Mouse (Mus musculus): Measurements from ENCODE around the gene Ints7.

Gene Ints7

DNA sequence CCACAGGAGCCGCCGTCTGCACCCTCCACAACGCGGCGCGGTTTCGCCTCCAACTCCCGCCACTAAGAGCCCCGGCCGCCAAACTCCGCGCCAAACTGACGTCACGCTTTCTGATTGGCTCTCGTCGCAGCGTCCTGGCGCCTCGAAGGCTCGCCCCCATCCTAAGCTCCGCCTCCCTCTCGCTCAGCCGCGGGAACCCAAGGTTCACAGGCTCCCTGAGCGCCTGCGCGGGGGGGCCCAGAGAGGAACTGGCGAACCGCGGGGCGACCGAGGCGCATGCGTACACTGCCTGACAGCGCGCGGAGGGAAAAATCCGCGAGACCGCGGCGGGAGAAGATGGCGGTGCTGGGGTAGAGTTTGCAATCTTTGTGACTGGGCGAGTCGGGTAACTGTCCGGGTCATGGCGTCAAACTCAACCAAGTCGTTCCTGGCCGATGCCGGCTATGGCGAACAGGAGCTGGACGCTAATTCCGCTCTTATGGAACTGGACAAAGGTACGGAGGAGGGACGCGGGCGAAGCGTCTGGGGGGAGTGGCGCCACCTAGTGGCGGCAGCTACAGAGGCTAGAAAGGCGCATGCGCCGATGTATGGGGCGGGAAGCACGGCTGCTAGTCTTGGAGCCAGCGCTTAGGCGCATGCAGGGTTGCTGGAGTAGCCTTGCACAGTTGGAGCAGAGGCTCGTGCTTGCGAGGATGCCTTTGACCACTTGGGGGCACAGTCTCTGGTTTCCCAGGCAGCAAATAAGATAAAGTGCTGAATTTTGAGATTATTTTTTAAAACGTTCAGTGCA, at the start of gene Ints7, which contains the start of gene Dtl:
TSS of gene Ints7 (plus strand) at position 179 of the 790 bp plus-strand sequence.
TSS of gene Dtl (minus strand) at position 87 of the 790 bp plus-strand sequence.
- DNase-seq (ENCODE audit: extremely low spot score, low read depth, low spot score): peak; percentile 93

DNA sequence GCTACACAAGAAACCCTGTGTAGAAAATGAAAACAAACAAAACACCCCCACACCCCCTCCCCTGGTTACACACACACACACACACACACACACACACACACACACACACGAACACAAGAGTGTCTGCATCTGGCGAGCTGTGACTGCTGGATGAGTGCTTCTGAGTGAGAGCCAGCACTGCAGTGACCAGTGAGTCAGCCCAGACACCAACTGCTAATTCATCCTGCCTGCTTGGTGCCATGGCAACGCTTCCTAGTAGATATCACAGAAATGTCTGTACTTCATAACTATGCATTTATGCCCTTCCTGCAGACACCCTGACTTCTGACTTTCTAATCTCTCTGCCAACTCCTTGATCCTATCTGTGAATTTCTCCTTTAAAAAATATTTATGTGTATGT, 48.3 kb upstream of the Ints7 start:
- DNase-seq (ENCODE audit: extremely low spot score, low read depth, low spot score): no peak

GRCm38 (mm10) chr1:191527921-191528612, 47.4 kb upstream of the Ints7 start:
- no peak for DNase-seq (ENCODE audit: extremely low spot score, low read depth, low spot score)

DNA sequence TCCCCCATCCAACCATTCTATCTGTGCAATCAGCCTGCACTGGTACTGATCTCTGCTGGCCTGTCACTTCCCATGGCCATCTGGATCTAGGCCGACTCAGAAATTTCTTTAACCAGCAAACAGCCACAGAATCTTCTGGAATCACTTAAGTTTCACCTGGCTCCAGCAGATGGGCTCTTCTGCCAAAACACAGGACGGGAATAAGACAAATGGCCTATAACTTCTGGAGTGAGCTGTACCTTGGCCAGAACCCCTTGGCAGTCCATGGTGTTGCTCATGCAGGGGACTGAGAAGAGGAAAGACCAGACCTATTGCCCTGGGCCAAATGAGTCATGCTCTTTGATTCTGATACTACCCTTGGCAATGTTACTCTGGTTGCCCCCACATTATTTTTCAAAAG, 46.0 kb upstream of the Ints7 start:
- DNase-seq (ENCODE audit: extremely low spot score, low read depth, low spot score): no peak

DNA sequence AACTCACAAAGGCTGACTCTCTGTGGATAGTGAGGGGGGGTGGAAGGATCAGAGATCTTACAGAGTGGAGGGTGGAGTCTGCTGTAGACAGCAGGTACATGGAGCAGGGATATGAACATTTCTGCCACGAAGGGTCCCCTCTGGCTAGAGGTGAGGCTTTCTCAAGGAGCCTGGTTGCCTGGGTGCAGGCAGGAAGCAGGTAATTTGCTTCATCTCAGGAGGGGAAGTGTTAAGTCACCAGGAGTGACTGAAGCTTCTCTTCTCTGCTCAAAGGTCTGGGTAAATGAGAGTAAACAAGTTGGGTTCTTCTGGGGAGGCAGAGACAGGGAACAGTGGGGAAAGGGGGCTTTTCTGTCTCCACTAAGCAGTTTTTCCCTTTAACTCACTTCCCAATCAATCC, 44.4 kb upstream of the Ints7 start:
- DNase-seq (ENCODE audit: extremely low spot score, low read depth, low spot score): no peak

- no peak for DNase-seq (ENCODE audit: extremely low spot score, low read depth, low spot score)
These were observed 40.5 kb upstream of the Ints7 start for GRCm38 (mm10) chr1:191534896-191535295.

GRCm38 (mm10) chr1:191540300-191540699, 35.1 kb upstream of the Ints7 start:
- no peak for DNase-seq (ENCODE audit: extremely low spot score, low read depth, low spot score)

DNA sequence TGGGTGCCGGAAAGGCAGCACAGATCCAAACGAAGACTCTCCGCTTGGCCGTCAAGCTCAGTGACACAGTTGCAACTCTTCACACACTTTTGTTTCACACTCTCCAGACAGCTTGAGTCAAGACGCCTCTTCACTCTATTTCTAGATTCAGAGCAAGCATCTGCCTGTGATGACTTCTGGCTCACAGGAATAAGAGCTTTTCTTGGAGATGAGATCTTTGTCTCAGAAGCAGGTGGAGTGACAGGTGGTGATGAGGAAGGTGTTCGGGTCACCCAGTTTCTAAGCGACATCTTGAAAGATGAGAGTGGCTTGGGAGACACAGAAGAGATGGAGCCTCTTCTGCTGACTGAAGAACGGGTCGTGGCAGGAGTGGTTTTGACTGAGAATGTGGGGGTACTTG, 34.4 kb upstream of the Ints7 start:
- DNase-seq (ENCODE audit: extremely low spot score, low read depth, low spot score): no peak

DNA sequence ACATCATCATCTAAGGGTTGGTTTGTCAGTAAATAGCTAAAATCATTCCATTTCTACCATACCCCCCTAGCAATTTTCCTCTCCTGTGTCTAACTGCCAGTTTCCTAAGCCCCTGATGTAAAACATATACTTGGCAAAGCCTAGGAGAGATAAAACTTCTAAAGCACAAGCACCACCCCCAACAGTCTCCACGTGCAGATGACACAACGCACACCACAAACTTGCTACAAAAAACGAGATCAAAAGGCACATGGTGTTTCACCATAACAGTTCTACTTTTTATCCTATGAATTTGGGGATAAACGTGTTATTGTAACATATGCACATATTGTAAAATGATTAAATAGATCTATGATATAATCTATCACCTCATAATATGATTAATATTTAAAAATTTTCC, 33.8 kb upstream of the Ints7 start:
- no peak for DNase-seq (ENCODE audit: extremely low spot score, low read depth, low spot score)

GRCm38 (mm10) chr1:191543747-191544146, 31.7 kb upstream of the Ints7 start:
- no peak for DNase-seq (ENCODE audit: extremely low spot score, low read depth, low spot score)

DNA sequence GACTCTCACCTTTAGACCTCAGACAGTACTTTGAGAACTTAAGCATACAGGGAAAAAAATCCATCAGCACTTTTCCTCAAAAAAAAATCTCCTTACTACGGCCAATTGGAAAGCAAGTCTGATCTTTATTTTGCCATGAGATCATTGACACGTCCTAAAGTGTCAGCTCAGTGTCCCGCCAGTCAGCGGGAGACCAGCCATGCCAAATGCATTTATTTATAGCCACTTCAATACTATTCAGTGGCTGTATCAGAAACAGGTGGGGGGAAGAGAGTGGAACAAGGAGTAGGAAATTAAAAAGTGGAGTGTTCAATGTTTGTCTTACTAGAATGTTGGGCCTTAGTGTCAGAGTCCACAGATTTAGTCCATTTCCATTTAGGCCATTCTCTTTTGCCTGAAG, 24.6 kb upstream of the Ints7 start:
- no peak for DNase-seq (ENCODE audit: extremely low spot score, low read depth, low spot score)

DNA sequence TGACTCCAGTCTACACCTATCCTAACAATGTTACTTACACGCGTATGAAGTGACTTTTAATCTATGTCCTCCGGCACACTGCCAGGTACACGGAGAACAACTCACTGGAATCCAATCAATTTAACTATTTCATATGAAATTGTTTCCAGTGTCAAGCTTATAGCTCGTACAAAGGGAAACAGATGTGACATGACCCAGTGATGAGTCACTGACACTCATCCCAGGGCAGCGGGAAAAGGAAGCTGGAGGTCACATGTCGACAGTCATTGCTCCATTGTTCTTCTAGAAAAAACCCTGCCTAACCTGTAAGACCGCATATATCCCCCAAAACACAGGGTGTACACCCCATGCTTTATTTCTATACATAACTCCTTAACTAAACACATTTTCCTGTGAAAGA, 18.3 kb upstream of the Ints7 start:
- no peak for DNase-seq (ENCODE audit: extremely low spot score, low read depth, low spot score)

- no peak for DNase-seq (ENCODE audit: extremely low spot score, low read depth, low spot score)
These were observed 15.7 kb upstream of the Ints7 start for GRCm38 (mm10) chr1:191559779-191560178.

DNA sequence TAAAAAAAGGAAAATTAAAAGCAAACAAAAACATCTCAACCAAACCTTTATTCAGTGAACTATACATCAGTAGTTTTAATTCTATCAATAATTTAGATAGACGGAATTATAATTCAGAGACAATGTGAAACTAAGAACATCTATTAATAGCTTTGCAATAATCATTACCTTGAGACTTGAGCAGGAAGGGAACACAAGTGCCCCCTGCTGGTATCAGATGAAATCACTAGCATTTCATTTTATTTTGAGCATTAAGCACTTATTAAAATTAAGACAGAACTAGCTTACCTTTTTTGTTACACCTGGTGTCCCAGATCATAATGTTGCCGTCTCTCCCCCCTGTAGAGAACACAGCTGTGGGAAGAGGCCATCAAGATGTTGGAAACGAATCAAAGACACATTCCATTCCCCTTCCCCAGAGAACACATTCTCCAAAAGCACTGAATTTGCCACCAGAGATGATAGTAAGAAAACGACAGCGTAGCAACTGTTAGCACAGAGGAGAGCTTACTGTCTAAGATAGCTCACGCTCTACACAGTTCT, 12.5 kb upstream of the Ints7 start:
- peak; percentile 12 for DNase-seq (ENCODE audit: extremely low spot score, low read depth, low spot score)

- no peak for DNase-seq (ENCODE audit: extremely low spot score, low read depth, low spot score)
These were observed 7.6 kb upstream of the Ints7 start for GRCm38 (mm10) chr1:191567859-191568258.

DNA sequence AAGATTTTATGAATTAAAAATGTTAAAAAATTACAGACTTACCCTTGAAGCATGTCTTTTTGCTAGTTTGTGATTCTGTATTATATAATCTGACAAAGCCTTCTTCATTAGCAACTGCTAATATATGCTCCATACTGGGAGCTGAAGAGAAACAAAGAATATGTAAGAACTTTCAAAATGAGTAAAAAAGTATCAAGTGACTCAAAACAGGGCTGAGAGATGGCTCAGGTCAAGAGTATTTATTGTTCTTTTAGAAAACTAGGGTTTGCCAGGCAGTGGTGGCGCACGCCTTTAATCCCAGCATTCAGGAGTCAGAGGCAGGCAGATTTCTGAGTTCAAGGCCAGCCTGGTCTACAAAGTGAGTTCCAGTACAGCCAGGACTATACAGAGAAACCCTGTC, 5.8 kb upstream of the Ints7 start:
- DNase-seq (ENCODE audit: extremely low spot score, low read depth, low spot score): no peak

- DNase-seq (ENCODE audit: extremely low spot score, low read depth, low spot score): no peak
These were observed 5.0 kb upstream of the Ints7 start for GRCm38 (mm10) chr1:191570415-191570814.

- peak; percentile 5 for DNase-seq (ENCODE audit: extremely low spot score, low read depth, low spot score)
These were observed 1.4 kb upstream of the Ints7 start for GRCm38 (mm10) chr1:191573906-191574639.

DNA sequence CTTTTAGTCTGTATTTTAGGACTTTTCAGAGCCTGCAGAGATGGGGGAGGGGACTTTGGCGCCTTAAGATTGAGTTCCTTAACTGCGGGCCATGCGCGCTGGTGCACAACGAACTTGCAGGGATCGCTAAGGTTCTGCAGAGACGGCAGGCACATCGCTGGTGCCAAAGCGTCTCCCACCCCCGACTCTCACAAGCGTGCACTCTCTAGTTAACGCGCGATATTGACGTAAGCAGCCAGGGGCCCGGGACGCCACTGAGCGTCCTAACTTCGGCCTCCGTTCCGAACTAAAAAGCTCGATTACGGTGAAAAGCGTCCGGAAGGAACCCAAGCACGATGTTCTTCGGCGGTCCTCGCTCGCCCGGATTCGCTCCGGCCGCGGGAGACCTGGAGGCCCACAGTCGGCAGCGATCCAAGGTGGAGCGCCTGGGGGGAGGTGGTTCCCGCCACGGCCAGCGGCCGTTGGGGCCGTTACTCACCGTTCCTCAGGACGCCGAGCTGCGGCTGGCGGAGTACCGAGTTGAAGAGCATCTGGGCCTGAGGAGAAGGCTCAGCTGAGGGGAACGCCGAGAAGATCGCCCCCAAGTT, 472 bp upstream of the Ints7 start:
- DNase-seq (ENCODE audit: extremely low spot score, low read depth, low spot score): no peak

GRCm38 (mm10) chr1:191579524-191579923, 4.1 kb downstream of the Ints7 start:
- DNase-seq (ENCODE audit: extremely low spot score, low read depth, low spot score): no peak

DNA sequence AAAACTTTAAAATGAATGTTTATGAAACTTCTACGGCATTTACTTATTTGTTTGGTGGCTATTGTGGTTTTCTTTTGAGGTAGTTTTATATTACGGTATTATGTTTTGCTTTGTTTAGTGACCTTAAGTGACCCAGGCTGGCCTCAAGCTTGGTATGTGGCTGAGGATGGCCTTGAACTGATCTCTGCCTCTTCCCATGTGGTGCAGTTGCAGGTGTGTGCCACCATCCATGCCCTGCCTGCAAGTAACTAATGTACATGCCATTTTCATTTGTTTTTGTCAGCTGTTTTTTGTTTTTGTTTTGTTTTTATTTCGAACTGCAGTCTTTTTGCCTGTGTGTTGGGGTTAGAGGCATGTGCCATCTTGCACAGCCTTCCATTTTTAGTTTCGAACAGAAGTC, 6.2 kb downstream of the Ints7 start:
- no peak for DNase-seq (ENCODE audit: extremely low spot score, low read depth, low spot score)
